Mouse (Mus musculus): Measurements from ENCODE around the gene Spcs2. TPM values are rescaled to one million over a fixed set of nuclear protein-coding genes. Genes with fewer than 3 reads are reported as not detected.

The Spcs2 gene
- polyA plus RNA-seq, 1 experiment from 2014 or later: 318 TPM

GRCm38 (mm10) chr7:99873965-99874364 lies 10.7 kb upstream of the Spcs2 start:
- TF ChIP-seq EP300 (IDR thresholded peaks at IDR 0.05) (no peak), CTCF (IDR thresholded peaks at IDR 0.05) (no peak)
- no peaks in the 10 kb centered on the region for H3K9me3 ChIP-seq (ENCODE audit: low read length)
- WGBS: 70% methylated on average over 6 of the region's 6 CpGs
- H3K4me1 ChIP-seq (ENCODE audit: insufficient read depth, low read depth, low read length): 0 out of 2 replicates have a peak, but pooled peaks cover 2% of the 10 kb centered on the region
- no peaks in the 10 kb centered on the region for H3K36me3 ChIP-seq (ENCODE audit: insufficient read depth, low read length)
- no peak overlapping the region for H3K4me3 ChIP-seq (ENCODE audit: low read depth, low read length)
- no peaks in the 10 kb centered on the region for H3K27me3 ChIP-seq (replicated peaks; ENCODE audit: insufficient read depth, low read length)
- H3K4me2 ChIP-seq (replicated peaks; ENCODE audit: low read depth, low read length): no peak overlapping the region
- no peak overlapping the region for H3K27ac ChIP-seq (ENCODE audit: low read length)
- no peak overlapping the region for H3K9ac ChIP-seq (replicated peaks; ENCODE audit: low read depth)
- ATAC-seq (no peak), DNase-seq (ENCODE audit: low spot score) (no peak)

GRCm38 (mm10) chr7:99869296-99869695 lies 6.0 kb upstream of the Spcs2 start:
- Histone ChIP-seq H3K27ac (ENCODE audit: low read length) (no peak overlapping the region), H3K4me1 (ENCODE audit: insufficient read depth, low read depth, low read length) (peaks cover 3% of the 10 kb centered on the region; the same call in 1 of the 2 replicates), H3K9me3 (ENCODE audit: low read length) (no peaks in the 10 kb centered on the region), H3K9ac (replicated peaks; ENCODE audit: low read depth) (no peak overlapping the region), H3K36me3 (ENCODE audit: insufficient read depth, low read length) (no peaks in the 10 kb centered on the region), H3K27me3 (replicated peaks; ENCODE audit: insufficient read depth, low read length) (no peaks in the 10 kb centered on the region), H3K4me3 (ENCODE audit: low read depth, low read length) (no peak overlapping the region), H3K4me2 (replicated peaks; ENCODE audit: low read depth, low read length) (no peak overlapping the region)
- ATAC-seq: no peak
- TF ChIP-seq CTCF (IDR thresholded peaks at IDR 0.05) (no peak), EP300 (IDR thresholded peaks at IDR 0.05) (no peak)
- no peak for DNase-seq (ENCODE audit: low spot score)
- WGBS: 56% methylated on average over 4 of the region's 4 CpGs

- 39% methylated on average over 3 of the region's 3 CpGs for WGBS
- Histone ChIP-seq H3K27me3 (replicated peaks; ENCODE audit: insufficient read depth, low read length) (no peaks in the 10 kb centered on the region), H3K27ac (ENCODE audit: low read length) (peak overlapping the region; percentile 27; the same call in 1 of the 2 replicates), H3K36me3 (ENCODE audit: insufficient read depth, low read length) (no peaks in the 10 kb centered on the region), H3K4me2 (replicated peaks; ENCODE audit: low read depth, low read length) (no peak overlapping the region), H3K9me3 (ENCODE audit: low read length) (no peaks in the 10 kb centered on the region), H3K4me1 (ENCODE audit: insufficient read depth, low read depth, low read length) (peaks cover 3% of the 10 kb centered on the region; the same call in 1 of the 2 replicates), H3K9ac (replicated peaks; ENCODE audit: low read depth) (no peak overlapping the region), H3K4me3 (ENCODE audit: low read depth, low read length) (no peak overlapping the region)
- no peak for TF ChIP-seq CTCF (IDR thresholded peaks at IDR 0.05)
- no peak for TF ChIP-seq EP300 (IDR thresholded peaks at IDR 0.05)
- peak; percentile 68 for ATAC-seq
- peak; percentile 72 for DNase-seq (ENCODE audit: low spot score)
Measured at GRCm38 (mm10) chr7:99865219-99865618, 2.0 kb upstream of the Spcs2 start.

- no peak overlapping the region for H3K9ac ChIP-seq (replicated peaks; ENCODE audit: low read depth)
- no peaks in the 10 kb centered on the region for H3K27me3 ChIP-seq (replicated peaks; ENCODE audit: insufficient read depth, low read length)
- no peak for TF ChIP-seq EP300 (IDR thresholded peaks at IDR 0.05)
- TF ChIP-seq CTCF (IDR thresholded peaks at IDR 0.05): no peak
- 55% methylated on average over 11 of the region's 11 CpGs for WGBS
- no peaks in the 10 kb centered on the region for H3K9me3 ChIP-seq (ENCODE audit: low read length)
- H3K4me2 ChIP-seq (replicated peaks; ENCODE audit: low read depth, low read length): no peak overlapping the region
- no peak overlapping the region for H3K27ac ChIP-seq (ENCODE audit: low read length)
- H3K36me3 ChIP-seq (ENCODE audit: insufficient read depth, low read length): no peaks in the 10 kb centered on the region
- DNase-seq (ENCODE audit: low spot score) (no peak), ATAC-seq (no peak)
- H3K4me3 ChIP-seq (ENCODE audit: low read depth, low read length): no peak overlapping the region
- peaks cover 3% of the 10 kb centered on the region; the same call in 1 of the 2 replicates for H3K4me1 ChIP-seq (ENCODE audit: insufficient read depth, low read depth, low read length)
Measured at GRCm38 (mm10) chr7:99864241-99865028, 1.2 kb upstream of the Spcs2 start.

GRCm38 (mm10) chr7:99858813-99859585 lies 4.3 kb downstream of the Spcs2 start, which contains the start of gene Xrra1:
Xrra1 (plus strand) TSS chr7:99859116.
- TF ChIP-seq CTCF (IDR thresholded peaks at IDR 0.05) (no peak), EP300 (IDR thresholded peaks at IDR 0.05) (no peak)

GRCm38 (mm10) chr7:99858175-99858812 lies 5.0 kb downstream of the Spcs2 start:
- DNase-seq (ENCODE audit: low spot score) (no peak), ATAC-seq (peak; percentile 27)
- 1% methylated on average over 19 of the region's 19 CpGs for WGBS
- peak overlapping the region; percentile 54 for H3K27ac ChIP-seq (ENCODE audit: low read length)
- peak overlapping the region; percentile 59 for H3K4me2 ChIP-seq (replicated peaks; ENCODE audit: low read depth, low read length)
- peak overlapping the region; percentile 83 for H3K4me3 ChIP-seq (ENCODE audit: low read depth, low read length)
- TF ChIP-seq EP300 (IDR thresholded peaks at IDR 0.05): no peak
- TF ChIP-seq CTCF (IDR thresholded peaks at IDR 0.05): no peak
- no peaks in the 10 kb centered on the region for H3K36me3 ChIP-seq (ENCODE audit: insufficient read depth, low read length)
- H3K9me3 ChIP-seq (ENCODE audit: low read length): no peaks in the 10 kb centered on the region
- H3K4me1 ChIP-seq (ENCODE audit: insufficient read depth, low read depth, low read length): peaks cover 8% of the 10 kb centered on the region; the same call in 1 of the 2 replicates
- no peaks in the 10 kb centered on the region for H3K27me3 ChIP-seq (replicated peaks; ENCODE audit: insufficient read depth, low read length)
- peak overlapping the region; percentile 76 for H3K9ac ChIP-seq (replicated peaks; ENCODE audit: low read depth)

More at GRCm38 (mm10) chr7:99858813-99859585, 4.3 kb downstream of the Spcs2 start, which contains the start of gene Xrra1:
- peak within 1 kb of the TSS; percentile 83 for H3K4me3 ChIP-seq (ENCODE audit: low read depth, low read length)
- peak within 1 kb of the TSS; percentile 76 for H3K9ac ChIP-seq (replicated peaks; ENCODE audit: low read depth)
- H3K27me3 ChIP-seq (replicated peaks; ENCODE audit: insufficient read depth, low read length): no peaks in the 10 kb centered on the region
- peak within 1 kb of the TSS; percentile 54 for H3K27ac ChIP-seq (ENCODE audit: low read length)
- no peaks in the 10 kb centered on the region for H3K9me3 ChIP-seq (ENCODE audit: low read length)
- H3K4me2 ChIP-seq (replicated peaks; ENCODE audit: low read depth, low read length): peak within 1 kb of the TSS; percentile 59
- ATAC-seq (peak; percentile 99), DNase-seq (ENCODE audit: low spot score) (peak; percentile 100)
- H3K4me1 ChIP-seq (ENCODE audit: insufficient read depth, low read depth, low read length): peaks cover 8% of the 10 kb centered on the region; the same call in 1 of the 2 replicates
- under 1% methylated on average over 42 of the region's 42 CpGs for WGBS
- H3K36me3 ChIP-seq (ENCODE audit: insufficient read depth, low read length): no peaks in the 10 kb centered on the region
